Mouse (Mus musculus): Measurements from ENCODE around the gene Tbc1d30. TPM values are rescaled to one million over a fixed set of nuclear protein-coding genes. Genes with fewer than 3 reads are reported as not detected.

The Tbc1d30 gene
- polyA plus RNA-seq, 2 experiments = 0.11 to 0.26 TPM

GRCm38 (mm10) chr10:121374693-121375620 is 23.9 kb upstream of the Tbc1d30 start:
- Histone ChIP-seq H3K27ac (no peak overlapping the region; the same call in 1 of the 2 replicates), H3K4me3 (ENCODE audit: insufficient read depth in 1 of 2, low read depth in 2 of 2, low read length in 2 of 2) (no peak overlapping the region), H3K4me1 (replicated peaks; ENCODE audit: control insufficient read depth in 2 of 2, insufficient read depth in 2 of 2, low read length in 1 of 2) (peaks cover 6 to 17% of the 10 kb centered on the region in 2 experiments), H3K27me3 (ENCODE audit: control insufficient read depth, insufficient read depth, low read length) (no peaks in the 10 kb centered on the region), H3K4me2 (ENCODE audit: low read depth) (peak overlapping the region; percentile 54), H3K9me3 (ENCODE audit: control insufficient read depth, low read length) (no peaks in the 10 kb centered on the region), H3K36me3 (replicated peaks; ENCODE audit: control insufficient read depth, insufficient read depth, low read depth) (peaks cover 4% of the 10 kb centered on the region), H3K9ac (replicated peaks) (peak overlapping the region; percentile 37; the same call in 1 of the 2 replicates)
- DNase-seq (ENCODE audit: low read depth in 3 of 3, low spot score in 3 of 3) (peak in 2 of 3 experiments; percentile 25 to 48), ATAC-seq (ENCODE audit: insufficient read depth) (peak; percentile 79)
- TF ChIP-seq CTCF (IDR thresholded peaks at IDR 0.05; ENCODE audit: low read depth) (no peak), EP300 (IDR thresholded peaks at IDR 0.05; ENCODE audit: low read depth) (no peak)
- WGBS (ENCODE audit: insufficient replicate concordance) = 28% methylated on average over 17 of the region's 17 CpGs

- no peak overlapping the region for H3K27ac ChIP-seq
- TF ChIP-seq CTCF (IDR thresholded peaks at IDR 0.05; ENCODE audit: low read depth) (no peak), EP300 (IDR thresholded peaks at IDR 0.05; ENCODE audit: low read depth) (no peak)
- no peaks in the 10 kb centered on the region for H3K9me3 ChIP-seq (ENCODE audit: control insufficient read depth, low read length)
- DNase-seq (ENCODE audit: low read depth in 3 of 3, low spot score in 3 of 3) (no peak), ATAC-seq (ENCODE audit: insufficient read depth) (no peak)
- H3K9ac ChIP-seq (replicated peaks) = no peak overlapping the region
- WGBS (ENCODE audit: insufficient replicate concordance) = 85% methylated on average over 12 of the region's 12 CpGs
- no peak overlapping the region for H3K4me3 ChIP-seq (ENCODE audit: insufficient read depth in 1 of 2, low read depth in 2 of 2, low read length in 2 of 2)
- H3K4me2 ChIP-seq (ENCODE audit: low read depth) = no peak overlapping the region
- H3K4me1 ChIP-seq (replicated peaks; ENCODE audit: control insufficient read depth in 2 of 2, insufficient read depth in 2 of 2, low read length in 1 of 2) = peaks cover 6 to 17% of the 10 kb centered on the region in 2 experiments
- H3K36me3 ChIP-seq (replicated peaks; ENCODE audit: control insufficient read depth, insufficient read depth, low read depth) = no peaks in the 10 kb centered on the region; the same call in none of the 2 replicates
- H3K27me3 ChIP-seq (ENCODE audit: control insufficient read depth, insufficient read depth, low read length) = no peaks in the 10 kb centered on the region
Observed at GRCm38 (mm10) chr10:121374013-121374412, 22.9 kb upstream of the Tbc1d30 start.

- Histone ChIP-seq H3K4me2 (ENCODE audit: low read depth) (no peak overlapping the region), H3K36me3 (replicated peaks; ENCODE audit: control insufficient read depth, insufficient read depth, low read depth) (no peaks in the 10 kb centered on the region), H3K27ac (no peak overlapping the region), H3K4me1 (replicated peaks; ENCODE audit: control insufficient read depth in 2 of 2, insufficient read depth in 2 of 2, low read length in 1 of 2) (peaks cover 6 to 27% of the 10 kb centered on the region in 2 experiments), H3K4me3 (ENCODE audit: insufficient read depth in 1 of 2, low read depth in 2 of 2, low read length in 2 of 2) (no peak overlapping the region), H3K9ac (replicated peaks) (no peak overlapping the region), H3K9me3 (ENCODE audit: control insufficient read depth, low read length) (no peaks in the 10 kb centered on the region), H3K27me3 (ENCODE audit: control insufficient read depth, insufficient read depth, low read length) (no peaks in the 10 kb centered on the region)
- TF ChIP-seq CTCF (IDR thresholded peaks at IDR 0.05; ENCODE audit: low read depth) (peak; percentile 74), EP300 (IDR thresholded peaks at IDR 0.05; ENCODE audit: low read depth) (no peak)
- ATAC-seq (ENCODE audit: insufficient read depth) (no peak), DNase-seq (ENCODE audit: low read depth in 3 of 3, low spot score in 3 of 3) (no peak)
- 82% methylated on average over 6 of the region's 6 CpGs for WGBS (ENCODE audit: insufficient replicate concordance)
Observed at GRCm38 (mm10) chr10:121370777-121371176, 19.7 kb upstream of the Tbc1d30 start.

GRCm38 (mm10) chr10:121368783-121369465 is 17.8 kb upstream of the Tbc1d30 start:
- H3K27ac ChIP-seq = no peak overlapping the region
- no peak overlapping the region for H3K9ac ChIP-seq (replicated peaks)
- ATAC-seq (ENCODE audit: insufficient read depth) (no peak), DNase-seq (ENCODE audit: low read depth in 3 of 3, low spot score in 3 of 3) (no peak)
- no peaks in the 10 kb centered on the region for H3K27me3 ChIP-seq (ENCODE audit: control insufficient read depth, insufficient read depth, low read length)
- H3K9me3 ChIP-seq (ENCODE audit: control insufficient read depth, low read length) = no peaks in the 10 kb centered on the region
- no peaks in the 10 kb centered on the region for H3K36me3 ChIP-seq (replicated peaks; ENCODE audit: control insufficient read depth, insufficient read depth, low read depth)
- H3K4me2 ChIP-seq (ENCODE audit: low read depth) = no peak overlapping the region
- no peak overlapping the region for H3K4me3 ChIP-seq (ENCODE audit: insufficient read depth in 1 of 2, low read depth in 2 of 2, low read length in 2 of 2)
- H3K4me1 ChIP-seq (replicated peaks; ENCODE audit: control insufficient read depth in 2 of 2, insufficient read depth in 2 of 2, low read length in 1 of 2) = peaks cover 0 to 18% of the 10 kb centered on the region in 2 experiments; a peak in 3 of 4 replicates
- 70% methylated on average over 18 of the region's 18 CpGs for WGBS (ENCODE audit: insufficient replicate concordance)
- no peak for TF ChIP-seq EP300 (IDR thresholded peaks at IDR 0.05; ENCODE audit: low read depth)
- no peak for TF ChIP-seq CTCF (IDR thresholded peaks at IDR 0.05; ENCODE audit: low read depth)

- H3K4me1 ChIP-seq (replicated peaks; ENCODE audit: control insufficient read depth in 2 of 2, insufficient read depth in 2 of 2, low read length in 1 of 2) = peaks cover 0 to 18% of the 10 kb centered on the region in 2 experiments; a peak in 3 of 4 replicates
- TF ChIP-seq EP300 (IDR thresholded peaks at IDR 0.05; ENCODE audit: low read depth) (no peak), CTCF (IDR thresholded peaks at IDR 0.05; ENCODE audit: low read depth) (no peak)
- ATAC-seq (ENCODE audit: insufficient read depth) (no peak), DNase-seq (ENCODE audit: low read depth in 3 of 3, low spot score in 3 of 3) (no peak)
- no peaks in the 10 kb centered on the region for H3K27me3 ChIP-seq (ENCODE audit: control insufficient read depth, insufficient read depth, low read length)
- no peak overlapping the region for H3K9ac ChIP-seq (replicated peaks)
- no peak overlapping the region for H3K4me3 ChIP-seq (ENCODE audit: insufficient read depth in 1 of 2, low read depth in 2 of 2, low read length in 2 of 2)
- WGBS (ENCODE audit: insufficient replicate concordance) = 78% methylated on average over 9 of the region's 9 CpGs
- no peak overlapping the region for H3K27ac ChIP-seq
- no peak overlapping the region for H3K4me2 ChIP-seq (ENCODE audit: low read depth)
- no peaks in the 10 kb centered on the region for H3K36me3 ChIP-seq (replicated peaks; ENCODE audit: control insufficient read depth, insufficient read depth, low read depth)
- H3K9me3 ChIP-seq (ENCODE audit: control insufficient read depth, low read length) = no peaks in the 10 kb centered on the region
Observed at GRCm38 (mm10) chr10:121367780-121368179, 16.7 kb upstream of the Tbc1d30 start.

Measured in liver, embryonic 14.5 days (tissue).